Mouse (Mus musculus) cerebellum, adult 18-20 months (tissue): ENCODE results near the gene Akirin2.
A peak's percentile ranks its signal among the peaks of the same experiment; 100 is the strongest.
"Not testable (repeated sequence)": the region's sequence is repeated elsewhere in the genome, so short reads cannot be mapped to it uniquely, and the experiment has no call there.

Experiments used
- DNase-seq, 2 experiments: peaks; one replicate each; pipeline ENCODE4 v3.0.0; 2021

The Akirin2 gene

DNA sequence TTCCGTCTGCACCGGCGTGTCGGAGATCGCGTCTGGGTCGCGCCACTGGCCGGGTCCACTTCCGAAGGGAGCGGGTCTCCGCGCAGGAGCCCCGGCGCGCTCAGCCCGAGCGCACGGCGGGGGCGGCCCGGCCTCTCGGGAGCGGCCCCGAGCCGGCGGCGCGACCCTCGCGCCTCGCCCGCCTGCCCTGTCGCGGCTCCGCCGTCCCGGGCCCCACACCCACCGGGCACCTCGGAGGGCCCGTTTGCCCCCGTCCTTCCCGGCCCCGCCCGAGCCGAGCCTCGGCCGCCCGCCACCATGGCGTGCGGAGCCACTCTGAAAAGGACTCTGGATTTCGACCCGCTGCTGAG is at the start of gene Akirin2:
TSS of gene Akirin2 (plus strand) at position 190 of the 350 bp plus-strand sequence.
- DNase-seq: peak in 1 of 2 experiments; percentile 37

GRCm38 (mm10) chr4:34510305-34510704 is 40.4 kb upstream of the Akirin2 start:
- DNase-seq: no peak

GRCm38 (mm10) chr4:34522846-34523245 is 27.9 kb upstream of the Akirin2 start:
- peak; percentile 81 to 90 for DNase-seq

- peak; percentile 11 to 41 for DNase-seq
These were observed 27.2 kb upstream of the Akirin2 start for GRCm38 (mm10) chr4:34523586-34523985.

DNA sequence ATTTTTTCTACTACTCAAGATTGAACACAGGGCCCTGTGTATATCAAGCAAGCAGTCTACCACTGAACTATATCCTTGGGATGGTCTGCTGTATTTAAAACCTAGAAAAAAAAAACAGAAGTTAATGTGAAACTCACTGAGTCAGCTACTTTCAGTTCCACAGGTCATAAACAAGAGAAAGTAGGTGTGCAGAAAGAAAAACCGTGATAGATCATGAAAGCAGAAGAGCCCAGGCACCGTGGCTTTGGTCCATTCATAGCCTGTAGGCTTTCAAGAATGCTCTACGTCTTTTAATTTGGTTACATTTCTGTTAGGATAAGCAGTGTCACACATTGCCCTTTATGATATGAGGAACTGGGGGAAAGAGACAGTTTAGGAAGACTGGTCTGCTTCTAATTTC is 24.0 kb upstream of the Akirin2 start:
- DNase-seq: no peak

GRCm38 (mm10) chr4:34528430-34529100 is 22.2 kb upstream of the Akirin2 start:
- no peak for DNase-seq

GRCm38 (mm10) chr4:34529379-34529778 is 21.4 kb upstream of the Akirin2 start:
- peak in 1 of 2 experiments; percentile 17 for DNase-seq

GRCm38 (mm10) chr4:34529941-34530340 is 20.8 kb upstream of the Akirin2 start:
- DNase-seq: peak; percentile 82 to 85

- peak; percentile 97 for DNase-seq
These were observed 573 bp upstream of the Akirin2 start for GRCm38 (mm10) chr4:34549981-34550747.

- DNase-seq: peak; percentile 46 to 58
These were observed 517 bp downstream of the Akirin2 start for GRCm38 (mm10) chr4:34551098-34551809.

DNA sequence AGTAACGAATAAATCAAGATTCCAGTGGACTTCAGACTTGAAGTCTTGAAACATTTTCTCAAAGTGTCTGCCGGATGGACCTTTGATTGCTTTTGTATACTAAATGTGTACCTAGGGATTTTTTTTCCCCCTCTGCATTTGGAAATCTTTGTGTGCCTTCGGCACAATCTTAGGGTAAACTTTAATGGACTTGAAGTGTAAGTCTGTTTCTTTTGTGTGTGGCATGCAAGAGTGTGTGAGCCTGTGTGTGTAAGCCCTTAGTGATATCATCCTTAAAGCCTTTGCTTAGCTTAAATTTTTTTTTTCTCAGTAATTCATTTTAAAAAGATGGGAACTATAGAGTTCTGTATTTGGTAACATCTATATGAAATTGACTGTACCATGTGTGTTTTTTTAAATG is 1.2 kb downstream of the Akirin2 start:
- no peak for DNase-seq

- no peak for DNase-seq
These were observed 3.9 kb downstream of the Akirin2 start for GRCm38 (mm10) chr4:34554596-34554995.

- no peak for DNase-seq
These were observed 4.9 kb downstream of the Akirin2 start for GRCm38 (mm10) chr4:34555604-34556003.

DNA sequence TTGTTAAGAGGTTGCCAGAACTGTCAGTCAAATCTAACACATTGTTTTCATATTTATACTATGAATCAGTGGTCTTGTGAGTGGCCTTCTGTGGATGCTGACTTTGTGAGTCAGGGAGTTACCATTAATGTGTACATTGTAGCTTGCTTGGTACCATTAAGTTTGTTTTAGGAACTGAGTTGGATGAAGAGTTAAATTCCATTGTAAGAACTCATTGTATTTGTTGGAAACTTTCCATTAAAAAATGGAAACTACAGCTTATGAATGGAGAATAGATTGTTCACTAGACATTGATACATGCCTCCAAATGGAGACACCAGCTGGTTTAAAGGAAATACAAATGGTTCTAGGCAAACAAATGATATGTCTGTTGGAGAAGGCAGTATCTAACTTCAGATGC is 5.4 kb downstream of the Akirin2 start:
- no peak for DNase-seq

GRCm38 (mm10) chr4:34560971-34561370 is 10.2 kb downstream of the Akirin2 start:
- DNase-seq: peak; percentile 34 to 40

DNA sequence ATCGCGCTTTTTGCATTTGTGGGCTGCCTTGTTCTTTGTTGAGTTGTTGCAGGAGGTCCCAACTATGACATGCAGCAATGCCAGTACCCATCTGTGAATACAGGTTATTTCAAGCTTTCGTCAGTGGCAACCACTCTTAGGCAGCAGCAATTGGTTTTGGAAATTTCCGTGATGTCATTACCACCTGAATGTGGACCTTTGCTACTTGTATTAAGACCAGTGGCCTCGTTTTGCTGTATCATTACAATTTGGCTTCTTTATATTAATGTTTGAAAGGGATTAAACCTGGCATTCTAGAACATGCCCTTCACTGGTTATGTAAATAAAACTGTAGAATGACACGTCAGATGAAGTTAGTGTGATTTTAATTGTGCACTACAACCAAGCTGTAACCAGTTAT is 15.5 kb downstream of the Akirin2 start:
- DNase-seq: no peak

DNA sequence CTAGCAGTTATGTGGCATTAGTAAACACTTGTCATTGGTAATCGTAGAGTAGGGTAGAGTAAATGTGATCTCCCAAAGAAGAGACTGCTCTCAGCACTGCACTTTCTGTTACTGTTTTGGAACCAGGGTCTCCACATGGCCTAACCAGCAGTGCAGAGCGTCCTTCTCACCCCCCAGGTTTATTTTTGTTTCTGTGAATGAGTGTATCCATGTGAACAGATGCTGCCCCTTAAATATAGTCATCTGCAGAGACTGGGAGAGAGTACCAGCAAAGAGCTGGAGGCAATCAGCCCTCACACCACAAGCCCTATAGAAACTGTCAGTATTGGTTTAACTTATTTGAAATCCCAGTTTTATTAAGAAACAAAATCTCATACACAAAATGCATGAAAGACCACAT is 22.1 kb downstream of the Akirin2 start:
- no peak for DNase-seq

DNA sequence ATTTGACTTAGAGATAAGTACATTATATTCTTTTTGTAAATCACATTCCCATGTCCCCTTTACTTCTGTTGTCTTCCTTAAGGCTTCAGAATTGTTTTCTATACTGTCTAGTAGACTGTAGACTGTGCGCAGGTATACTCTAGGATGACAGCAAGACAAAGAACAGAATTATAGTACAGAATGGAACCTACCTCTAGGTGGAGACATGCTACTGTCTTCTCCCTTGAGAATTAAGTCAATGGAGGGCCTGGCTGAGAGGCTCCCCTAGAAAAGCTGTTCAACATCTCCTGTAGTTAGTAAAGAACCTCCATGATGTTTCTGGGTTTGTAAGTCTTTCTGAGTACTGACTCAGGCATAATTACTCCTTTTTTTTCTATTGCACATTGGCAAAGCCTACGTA is 26.3 kb downstream of the Akirin2 start:
- no peak for DNase-seq

DNA sequence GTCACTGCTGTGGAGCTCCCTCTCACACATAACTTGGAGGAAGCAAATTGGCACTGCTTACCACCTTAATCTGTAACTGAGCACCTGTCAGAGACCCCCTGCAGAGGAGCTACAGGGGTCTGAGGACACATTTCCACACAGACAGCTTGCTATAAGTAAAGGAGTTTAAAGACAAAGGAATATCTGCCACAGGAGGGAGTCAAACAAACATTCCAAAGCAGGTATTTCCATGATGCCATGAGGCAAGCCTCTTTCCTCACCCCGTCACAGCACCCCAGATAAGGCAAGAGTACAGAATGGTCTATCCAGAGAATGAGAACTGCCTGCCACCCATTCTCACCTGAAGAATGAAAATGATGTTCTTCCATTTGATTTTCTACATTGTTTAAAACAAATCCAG is 28.5 kb downstream of the Akirin2 start:
- DNase-seq: no peak

DNA sequence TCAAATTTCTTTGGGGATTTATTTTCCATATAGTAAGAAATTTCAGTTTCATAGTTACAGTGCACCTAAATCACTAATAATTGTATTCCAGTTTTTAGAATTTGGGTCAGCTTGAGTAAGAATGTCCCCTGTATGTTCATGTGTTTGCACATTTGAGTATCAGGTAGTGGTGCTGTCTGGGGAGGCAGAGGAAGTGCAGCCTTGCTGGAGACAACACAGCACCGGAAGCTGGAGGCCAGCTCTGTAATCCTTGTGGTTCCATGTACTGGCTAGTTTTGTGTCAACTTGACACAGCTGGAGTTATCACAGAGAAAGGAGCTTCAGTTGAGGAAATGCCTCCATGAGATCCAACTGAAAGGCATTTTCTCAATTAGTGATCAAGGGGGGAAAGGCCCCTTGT is 30.8 kb downstream of the Akirin2 start:
- not testable (repeated sequence) for DNase-seq

GRCm38 (mm10) chr4:34581990-34582389 is 31.3 kb downstream of the Akirin2 start:
- no peak for DNase-seq

GRCm38 (mm10) chr4:34582476-34582875 is 31.7 kb downstream of the Akirin2 start:
- no peak for DNase-seq

- no peak for DNase-seq
These were observed 32.7 kb downstream of the Akirin2 start for GRCm38 (mm10) chr4:34583427-34583826.
